Mouse (Mus musculus): ENCODE results near the gene Cldn24.

Cldn24 gene

GRCm38 (mm10) chr8:47826911-47827310 is 5.0 kb downstream of the Cldn24 start:
- in situ Hi-C loops (cut with MseI, MboI) = no loop called here

GRCm38 (mm10) chr8:47832616-47833015 is 10.7 kb downstream of the Cldn24 start:
- in situ Hi-C loops (cut with MseI, MboI) = loop anchor here in 1 of 2 experiments (10.0 kb wide), 1 partner anchor 88 kb away; no protein-coding TSS in a partner anchor

- in situ Hi-C loops (cut with MseI, MboI) = loop anchor here in 1 of 2 experiments (10.0 kb wide), 1 partner anchor 89 kb away; no protein-coding TSS in a partner anchor
Measured at GRCm38 (mm10) chr8:47833944-47834343, 12.0 kb downstream of the Cldn24 start.

- in situ Hi-C loops (cut with MseI, MboI) = no loop called here
Measured at GRCm38 (mm10) chr8:47843063-47843462, 21.1 kb downstream of the Cldn24 start.

- in situ Hi-C loops (cut with MseI, MboI) = no loop called here
Measured at GRCm38 (mm10) chr8:47843651-47844050, 21.7 kb downstream of the Cldn24 start.

GRCm38 (mm10) chr8:47845956-47846355 is 24.0 kb downstream of the Cldn24 start:
- in situ Hi-C loops (cut with MseI, MboI) = loop anchor here in 1 of 2 experiments (5.0 kb wide), 1 partner anchor 104 kb away; no protein-coding TSS in a partner anchor

GRCm38 (mm10) chr8:47847161-47847560 is 25.2 kb downstream of the Cldn24 start:
- in situ Hi-C loops (cut with MseI, MboI) = loop anchor here in 1 of 2 experiments (5.0 kb wide), 1 partner anchor 105 kb away; no protein-coding TSS in a partner anchor

GRCm38 (mm10) chr8:47847931-47848330 is 26.0 kb downstream of the Cldn24 start:
- in situ Hi-C loops (cut with MseI, MboI) = loop anchor here in 1 of 2 experiments (5.0 kb wide), 1 partner anchor 106 kb away; no protein-coding TSS in a partner anchor

GRCm38 (mm10) chr8:47849842-47850241 is 27.9 kb downstream of the Cldn24 start:
- in situ Hi-C loops (cut with MseI, MboI) = loop anchor here in 1 of 2 experiments (5.0 kb wide), 1 partner anchor 108 kb away; no protein-coding TSS in a partner anchor

GRCm38 (mm10) chr8:47851824-47852502 is 30.0 kb downstream of the Cldn24 start:
- in situ Hi-C loops (cut with MseI, MboI) = no loop called here

GRCm38 (mm10) chr8:47852737-47853136 is 30.8 kb downstream of the Cldn24 start:
- in situ Hi-C loops (cut with MseI, MboI) = no loop called here

- in situ Hi-C loops (cut with MseI, MboI) = no loop called here
Measured at GRCm38 (mm10) chr8:47853356-47853755, 31.4 kb downstream of the Cldn24 start.

- in situ Hi-C loops (cut with MseI, MboI) = no loop called here
Measured at GRCm38 (mm10) chr8:47859259-47859658, 37.3 kb downstream of the Cldn24 start.

GRCm38 (mm10) chr8:47866568-47866967 is 44.6 kb downstream of the Cldn24 start:
- in situ Hi-C loops (cut with MseI, MboI) = no loop called here

GRCm38 (mm10) chr8:47867067-47867466 is 45.1 kb downstream of the Cldn24 start:
- in situ Hi-C loops (cut with MseI, MboI) = no loop called here
